Mouse (Mus musculus): Measurements from ENCODE around the gene Bcl9. TPM values are rescaled to one million over a fixed set of nuclear protein-coding genes. Genes with fewer than 3 reads are reported as not detected.

Bcl9 gene
- polyA plus RNA-seq, 1 experiment from 2014 or later = 82.5 TPM

GRCm38 (mm10) chr3:97305907-97306306 is 8.2 kb upstream of the Bcl9 start:
- H3K9ac ChIP-seq (replicated peaks; ENCODE audit: low read length) = no peak overlapping the region
- H3K4me1 ChIP-seq (ENCODE audit: control insufficient read depth, insufficient read depth, low read length) = peaks cover 17% of the 10 kb centered on the region
- no peaks in the 10 kb centered on the region for H3K27me3 ChIP-seq (ENCODE audit: control insufficient read depth, insufficient read depth, low read length)
- no peak overlapping the region for H3K4me2 ChIP-seq (ENCODE audit: low read length)
- no peak overlapping the region for H3K27ac ChIP-seq (replicated peaks; ENCODE audit: low read depth, low read length)
- ATAC-seq (ENCODE audit: low FRiP score, low TSS enrichment) (no peak), DNase-seq (no peak)
- peaks cover 4% of the 10 kb centered on the region for H3K9me3 ChIP-seq (ENCODE audit: control insufficient read depth, low read length)
- H3K36me3 ChIP-seq (ENCODE audit: control insufficient read depth, insufficient read depth, low read length) = no peaks in the 10 kb centered on the region
- WGBS = 73% methylated on average over 4 of the region's 4 CpGs
- no peak overlapping the region for H3K4me3 ChIP-seq (replicated peaks; ENCODE audit: low read depth, low read length)

DNA sequence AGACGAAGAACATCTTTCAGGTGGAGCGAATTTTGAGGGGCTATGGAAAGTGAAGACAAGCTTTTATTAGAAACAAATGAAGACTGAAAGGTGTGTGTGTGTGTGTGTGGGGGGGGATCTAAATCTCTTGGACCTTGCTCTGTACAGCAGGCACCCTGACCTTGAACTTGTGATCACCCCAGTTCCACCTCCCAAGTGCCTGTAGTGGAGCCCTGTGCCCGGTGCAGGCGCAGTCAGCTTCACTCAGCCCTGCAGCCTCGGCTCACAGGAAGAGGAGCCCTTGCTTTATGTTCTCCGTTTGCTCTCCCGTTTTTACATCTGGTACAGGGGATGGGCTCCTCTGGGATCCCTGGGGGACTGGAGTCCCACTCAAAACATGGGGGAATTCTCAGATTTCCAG is 3.9 kb upstream of the Bcl9 start:
- H3K4me2 ChIP-seq (ENCODE audit: low read length) = no peak overlapping the region
- ATAC-seq (ENCODE audit: low FRiP score, low TSS enrichment) = no peak
- no peak overlapping the region for H3K9ac ChIP-seq (replicated peaks; ENCODE audit: low read length)
- peaks cover 5% of the 10 kb centered on the region; the same call in 1 of the 2 replicates for H3K4me1 ChIP-seq (ENCODE audit: control insufficient read depth, insufficient read depth, low read length)
- H3K4me3 ChIP-seq (replicated peaks; ENCODE audit: low read depth, low read length) = no peak overlapping the region
- no peak overlapping the region for H3K27ac ChIP-seq (replicated peaks; ENCODE audit: low read depth, low read length)
- no peaks in the 10 kb centered on the region for H3K36me3 ChIP-seq (ENCODE audit: control insufficient read depth, insufficient read depth, low read length)
- 68% methylated on average over 7 of the region's 7 CpGs for WGBS
- H3K9me3 ChIP-seq (ENCODE audit: control insufficient read depth, low read length) = peaks cover 4% of the 10 kb centered on the region; the same call in 1 of the 2 replicates
- H3K27me3 ChIP-seq (ENCODE audit: control insufficient read depth, insufficient read depth, low read length) = no peaks in the 10 kb centered on the region
- DNase-seq = no peak

GRCm38 (mm10) chr3:97300370-97300769 is 2.7 kb upstream of the Bcl9 start:
- H3K9ac ChIP-seq (replicated peaks; ENCODE audit: low read length) = no peak overlapping the region
- no peaks in the 10 kb centered on the region for H3K36me3 ChIP-seq (ENCODE audit: control insufficient read depth, insufficient read depth, low read length)
- WGBS = 90% methylated on average over 7 of the region's 7 CpGs
- no peak overlapping the region for H3K4me3 ChIP-seq (replicated peaks; ENCODE audit: low read depth, low read length)
- H3K4me1 ChIP-seq (ENCODE audit: control insufficient read depth, insufficient read depth, low read length) = peaks cover 12% of the 10 kb centered on the region
- ATAC-seq (ENCODE audit: low FRiP score, low TSS enrichment) (no peak), DNase-seq (no peak)
- no peaks in the 10 kb centered on the region for H3K27me3 ChIP-seq (ENCODE audit: control insufficient read depth, insufficient read depth, low read length)
- H3K27ac ChIP-seq (replicated peaks; ENCODE audit: low read depth, low read length) = no peak overlapping the region
- peaks cover 4% of the 10 kb centered on the region; the same call in 1 of the 2 replicates for H3K9me3 ChIP-seq (ENCODE audit: control insufficient read depth, low read length)
- no peak overlapping the region for H3K4me2 ChIP-seq (ENCODE audit: low read length)

DNA sequence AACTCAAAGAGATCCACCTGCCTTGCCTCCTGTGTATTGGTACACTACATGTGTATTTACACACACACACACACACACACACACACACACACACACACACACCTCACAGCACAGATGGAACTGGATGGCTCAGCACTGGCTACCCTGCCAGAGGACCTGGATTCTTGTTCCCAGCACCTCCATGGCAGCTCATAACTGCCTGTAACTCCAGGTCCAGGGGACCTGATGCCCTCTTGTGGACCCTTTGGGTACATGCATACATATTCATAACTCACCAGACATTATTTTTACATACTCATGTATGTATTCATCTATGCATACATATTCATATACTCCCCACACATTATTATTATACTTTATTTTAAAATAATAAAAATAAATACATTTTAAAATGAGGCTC is 2.2 kb upstream of the Bcl9 start:
- ATAC-seq (ENCODE audit: low FRiP score, low TSS enrichment) (no peak), DNase-seq (no peak)
- H3K9me3 ChIP-seq (ENCODE audit: control insufficient read depth, low read length) = peaks cover 3% of the 10 kb centered on the region; the same call in 1 of the 2 replicates
- no peaks in the 10 kb centered on the region for H3K27me3 ChIP-seq (ENCODE audit: control insufficient read depth, insufficient read depth, low read length)
- no peak overlapping the region for H3K27ac ChIP-seq (replicated peaks; ENCODE audit: low read depth, low read length)
- no peaks in the 10 kb centered on the region for H3K36me3 ChIP-seq (ENCODE audit: control insufficient read depth, insufficient read depth, low read length)
- no peak overlapping the region for H3K4me3 ChIP-seq (replicated peaks; ENCODE audit: low read depth, low read length)
- H3K4me1 ChIP-seq (ENCODE audit: control insufficient read depth, insufficient read depth, low read length) = peaks cover 17% of the 10 kb centered on the region
- no peak overlapping the region for H3K9ac ChIP-seq (replicated peaks; ENCODE audit: low read length)
- no peak overlapping the region for H3K4me2 ChIP-seq (ENCODE audit: low read length)

DNA sequence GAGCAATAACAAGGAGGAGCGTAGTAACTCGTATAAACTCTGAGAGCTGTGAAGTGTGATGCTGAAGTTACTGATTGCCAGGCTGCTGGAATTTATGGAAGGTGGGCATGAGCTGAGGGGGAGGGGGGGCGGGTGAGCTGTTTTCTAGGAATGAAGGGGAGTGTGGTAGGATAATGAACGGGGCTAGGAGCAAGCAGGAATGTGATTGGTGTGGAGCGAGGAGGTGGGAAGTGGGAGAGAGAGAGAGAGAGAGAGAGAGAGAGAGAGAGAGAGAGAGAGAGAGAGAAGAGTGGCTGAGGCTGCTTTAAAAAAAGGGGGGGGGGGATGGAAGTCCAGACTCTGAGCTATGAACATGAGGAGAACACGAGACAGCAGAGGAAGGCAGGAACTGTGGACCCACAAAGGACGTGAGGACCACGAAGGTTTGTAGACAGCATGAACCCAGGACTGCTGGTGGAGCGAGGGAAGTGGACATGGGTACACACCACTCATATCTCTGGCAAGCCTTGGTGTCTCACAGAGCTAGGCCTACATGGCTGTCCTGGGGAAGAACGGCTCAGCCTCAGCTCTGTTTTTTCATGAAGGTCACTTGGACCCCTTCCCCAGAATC is 1.2 kb upstream of the Bcl9 start:
- WGBS = 33% methylated on average over 10 of the region's 10 CpGs
- Histone ChIP-seq H3K9ac (replicated peaks; ENCODE audit: low read length) (no peak overlapping the region; the same call in 1 of the 2 replicates), H3K4me3 (replicated peaks; ENCODE audit: low read depth, low read length) (0 out of 2 replicates have a peak overlapping the region, but pooled peaks have one; percentile 69), H3K36me3 (ENCODE audit: control insufficient read depth, insufficient read depth, low read length) (no peaks in the 10 kb centered on the region), H3K9me3 (ENCODE audit: control insufficient read depth, low read length) (no peaks in the 10 kb centered on the region), H3K4me2 (ENCODE audit: low read length) (peak overlapping the region; percentile 70), H3K27ac (replicated peaks; ENCODE audit: low read depth, low read length) (peak overlapping the region; percentile 92), H3K27me3 (ENCODE audit: control insufficient read depth, insufficient read depth, low read length) (no peaks in the 10 kb centered on the region), H3K4me1 (ENCODE audit: control insufficient read depth, insufficient read depth, low read length) (peaks cover 20% of the 10 kb centered on the region)
- DNase-seq = peak; percentile 41
- no peak for ATAC-seq (ENCODE audit: low FRiP score, low TSS enrichment)

- H3K9ac ChIP-seq (replicated peaks; ENCODE audit: low read length) = peak overlapping the region; percentile 64
- H3K9me3 ChIP-seq (ENCODE audit: control insufficient read depth, low read length) = no peaks in the 10 kb centered on the region
- DNase-seq (peak; percentile 75), ATAC-seq (ENCODE audit: low FRiP score, low TSS enrichment) (peak; percentile 57)
- H3K4me3 ChIP-seq (replicated peaks; ENCODE audit: low read depth, low read length) = peak overlapping the region; percentile 69
- peaks cover 35% of the 10 kb centered on the region for H3K4me1 ChIP-seq (ENCODE audit: control insufficient read depth, insufficient read depth, low read length)
- no peaks in the 10 kb centered on the region for H3K27me3 ChIP-seq (ENCODE audit: control insufficient read depth, insufficient read depth, low read length)
- H3K36me3 ChIP-seq (ENCODE audit: control insufficient read depth, insufficient read depth, low read length) = no peaks in the 10 kb centered on the region
- H3K4me2 ChIP-seq (ENCODE audit: low read length) = peak overlapping the region; percentile 70
- H3K27ac ChIP-seq (replicated peaks; ENCODE audit: low read depth, low read length) = peak overlapping the region; percentile 92
- WGBS = 2% methylated on average over 16 of the region's 16 CpGs
These were observed 670 bp downstream of the Bcl9 start for GRCm38 (mm10) chr3:97296941-97297552.

DNA sequence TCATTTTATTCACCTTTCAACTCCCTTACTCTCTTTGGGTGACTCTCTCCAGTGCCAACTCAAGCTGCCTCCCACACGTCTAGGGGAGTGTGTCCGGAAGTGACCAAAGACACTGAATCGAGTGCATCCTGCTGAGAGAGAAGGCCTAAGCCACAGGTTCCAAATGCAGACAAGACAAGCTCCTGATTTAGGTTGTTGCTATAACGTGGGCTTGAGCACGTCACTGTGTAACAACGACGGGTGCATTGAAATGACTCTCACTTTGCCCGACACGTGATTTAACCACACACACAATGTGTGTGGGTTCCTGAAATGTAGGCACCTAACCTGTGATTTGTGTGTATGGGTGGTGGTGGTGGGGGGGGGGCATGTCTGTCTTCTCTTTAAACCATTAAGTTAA is 3.4 kb downstream of the Bcl9 start:
- 83% methylated on average over 9 of the region's 9 CpGs for WGBS

DNA sequence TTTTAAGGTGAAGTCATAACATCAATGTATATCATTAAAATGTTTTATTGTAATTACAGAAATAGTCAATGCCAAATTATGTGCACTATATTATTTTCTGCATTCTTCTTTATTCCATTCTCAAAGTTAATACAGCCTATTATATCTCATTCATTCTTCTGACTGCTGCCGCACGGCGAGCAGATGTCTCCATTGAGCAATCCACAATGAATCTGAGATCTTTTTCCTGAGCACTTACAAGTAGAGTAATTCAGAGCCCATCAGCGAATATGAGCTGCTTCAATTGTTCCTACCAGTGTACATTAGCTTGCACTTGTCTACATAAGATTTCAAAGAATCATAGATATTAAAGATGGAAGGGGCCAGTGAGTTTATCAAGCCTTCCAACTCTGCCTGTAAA is 12.8 kb downstream of the Bcl9 start:
- 86% methylated on average over 4 of the region's 4 CpGs for WGBS
- ATAC-seq (ENCODE audit: low FRiP score, low TSS enrichment) = no peak

More for the DNA sequence above, 3.4 kb downstream of the Bcl9 start:
- ATAC-seq (ENCODE audit: low FRiP score, low TSS enrichment) (no peak), DNase-seq (no peak)
- Histone ChIP-seq H3K27me3 (ENCODE audit: control insufficient read depth, insufficient read depth, low read length) (no peaks in the 10 kb centered on the region), H3K9ac (replicated peaks; ENCODE audit: low read length) (no peak overlapping the region), H3K4me3 (replicated peaks; ENCODE audit: low read depth, low read length) (no peak overlapping the region), H3K4me2 (ENCODE audit: low read length) (no peak overlapping the region), H3K27ac (replicated peaks; ENCODE audit: low read depth, low read length) (no peak overlapping the region), H3K4me1 (ENCODE audit: control insufficient read depth, insufficient read depth, low read length) (peaks cover 35% of the 10 kb centered on the region), H3K36me3 (ENCODE audit: control insufficient read depth, insufficient read depth, low read length) (no peaks in the 10 kb centered on the region), H3K9me3 (ENCODE audit: control insufficient read depth, low read length) (no peaks in the 10 kb centered on the region)

DNA sequence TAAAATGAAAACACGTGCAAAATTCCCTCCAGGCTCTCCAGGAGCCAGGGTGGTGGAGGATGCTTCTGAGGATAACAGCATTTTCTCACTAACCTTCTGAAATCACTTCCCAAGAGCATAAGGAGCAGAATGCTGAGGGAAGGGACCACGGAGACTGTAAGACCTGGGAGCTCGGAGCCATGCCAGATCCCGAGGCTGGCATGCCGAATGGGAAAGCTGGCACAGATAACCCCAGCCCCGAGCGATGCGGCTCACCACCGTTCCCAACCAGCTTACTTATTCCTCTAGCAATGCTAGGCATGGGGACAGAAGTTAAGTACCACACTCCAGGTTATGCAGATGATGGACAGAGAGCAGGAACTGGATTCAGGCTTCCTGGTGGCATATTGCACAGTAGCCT is 13.7 kb downstream of the Bcl9 start:
- DNase-seq (no peak), ATAC-seq (ENCODE audit: low FRiP score, low TSS enrichment) (no peak)
- Histone ChIP-seq H3K9me3 (ENCODE audit: control insufficient read depth, low read length) (no peaks in the 10 kb centered on the region), H3K27ac (replicated peaks; ENCODE audit: low read depth, low read length) (no peak overlapping the region), H3K9ac (replicated peaks; ENCODE audit: low read length) (no peak overlapping the region), H3K4me1 (ENCODE audit: control insufficient read depth, insufficient read depth, low read length) (no peaks in the 10 kb centered on the region; the same call in 1 of the 2 replicates), H3K4me2 (ENCODE audit: low read length) (no peak overlapping the region), H3K27me3 (ENCODE audit: control insufficient read depth, insufficient read depth, low read length) (no peaks in the 10 kb centered on the region), H3K4me3 (replicated peaks; ENCODE audit: low read depth, low read length) (no peak overlapping the region), H3K36me3 (ENCODE audit: control insufficient read depth, insufficient read depth, low read length) (peaks cover 10% of the 10 kb centered on the region; the same call in 1 of the 2 replicates)
- 90% methylated on average over 9 of the region's 9 CpGs for WGBS

More for the DNA sequence above, 12.8 kb downstream of the Bcl9 start:
- no peak for DNase-seq
- Histone ChIP-seq H3K9ac (replicated peaks; ENCODE audit: low read length) (no peak overlapping the region), H3K36me3 (ENCODE audit: control insufficient read depth, insufficient read depth, low read length) (peaks cover 10% of the 10 kb centered on the region; the same call in 1 of the 2 replicates), H3K27me3 (ENCODE audit: control insufficient read depth, insufficient read depth, low read length) (no peaks in the 10 kb centered on the region), H3K4me3 (replicated peaks; ENCODE audit: low read depth, low read length) (no peak overlapping the region), H3K27ac (replicated peaks; ENCODE audit: low read depth, low read length) (no peak overlapping the region), H3K4me2 (ENCODE audit: low read length) (no peak overlapping the region), H3K9me3 (ENCODE audit: control insufficient read depth, low read length) (no peaks in the 10 kb centered on the region), H3K4me1 (ENCODE audit: control insufficient read depth, insufficient read depth, low read length) (no peaks in the 10 kb centered on the region; the same call in 1 of the 2 replicates)
